Mouse (Mus musculus): ENCODE results near the gene Kcng4.
A peak's percentile ranks its signal among the peaks of the same experiment; 100 is the strongest.

Gene Kcng4

GRCm38 (mm10) chr8:119616358-119616757, 19.1 kb downstream of the Kcng4 start:
- DNase-seq (ENCODE audit: low spot score), result no peak

- DNase-seq (ENCODE audit: low spot score), result no peak
Measured at GRCm38 (mm10) chr8:119615096-119615495, 20.4 kb downstream of the Kcng4 start.

GRCm38 (mm10) chr8:119612471-119612870, 23.0 kb downstream of the Kcng4 start, which contains the start of gene Adad2:
Adad2 (plus strand) TSS chr8:119612747.
- no peak for DNase-seq (ENCODE audit: low spot score)

- no peak for DNase-seq (ENCODE audit: low spot score)
Measured at GRCm38 (mm10) chr8:119606224-119606623, 29.3 kb downstream of the Kcng4 start.

- DNase-seq (ENCODE audit: low spot score), result peak; percentile 91
Measured at GRCm38 (mm10) chr8:119604996-119605395, 30.5 kb downstream of the Kcng4 start, which contains the start of gene Taf1c. Taf1c (minus strand) TSS chr8:119605222.

- DNase-seq (ENCODE audit: low spot score), result peak; percentile 8
Measured at GRCm38 (mm10) chr8:119604398-119604803, 31.1 kb downstream of the Kcng4 start.

GRCm38 (mm10) chr8:119603771-119604170, 31.7 kb downstream of the Kcng4 start:
- no peak for DNase-seq (ENCODE audit: low spot score)

GRCm38 (mm10) chr8:119591456-119591855, 44.0 kb downstream of the Kcng4 start:
- DNase-seq (ENCODE audit: low spot score), result no peak

GRCm38 (mm10) chr8:119590348-119590747, 45.1 kb downstream of the Kcng4 start:
- DNase-seq (ENCODE audit: low spot score), result no peak

GRCm38 (mm10) chr8:119588844-119589243, 46.6 kb downstream of the Kcng4 start:
- DNase-seq (ENCODE audit: low spot score), result no peak

- no peak for DNase-seq (ENCODE audit: low spot score)
Measured at GRCm38 (mm10) chr8:119588321-119588720, 47.2 kb downstream of the Kcng4 start.

- DNase-seq (ENCODE audit: low spot score), result no peak
Measured at GRCm38 (mm10) chr8:119585901-119586300, 49.6 kb downstream of the Kcng4 start.

GRCm38 (mm10) chr8:119580441-119581161, 54.9 kb downstream of the Kcng4 start:
- no peak for DNase-seq (ENCODE audit: low spot score)

- no peak for DNase-seq (ENCODE audit: low spot score)
Measured at GRCm38 (mm10) chr8:119579096-119579495, 56.4 kb downstream of the Kcng4 start.

GRCm38 (mm10) chr8:119575366-119575726, 60.1 kb downstream of the Kcng4 start:
- no peak for DNase-seq (ENCODE audit: low spot score)

- peak; percentile 82 for DNase-seq (ENCODE audit: low spot score)
Measured at GRCm38 (mm10) chr8:119574437-119575365, 60.8 kb downstream of the Kcng4 start, which contains the start of the genes Hsdl1 and Dnaaf1. Hsdl1 (minus strand) TSS chr8:119575183. Dnaaf1 (plus strand) TSS chr8:119575235.

Measured in adipocyte (in vitro differentiated cells).